Mouse (Mus musculus): ENCODE measurements at regions not wholly inside any gene's neighbourhood (a gene's known extent, or its start where the extent isn't known, plus 50 kb on each side); places are given as distances from the start of the nearest gene placed in this dataset.

- DNase-seq (ENCODE audit: low spot score in 2 of 2), result no peak
Observed at GRCm38 (mm10) chr1:154255971-154256370, 55.0 kb downstream of the Zfp648 start.

GRCm38 (mm10) chr1:154256811-154257210 lies 55.8 kb downstream of the Zfp648 start:
- DNase-seq (ENCODE audit: low spot score in 2 of 2), result peak; percentile 26 to 38

GRCm38 (mm10) chr1:154258511-154258910 lies 57.5 kb downstream of the Zfp648 start:
- DNase-seq (ENCODE audit: low spot score in 2 of 2), result no peak

GRCm38 (mm10) chr1:154260393-154260792 lies 59.4 kb downstream of the Zfp648 start:
- DNase-seq (ENCODE audit: low spot score in 2 of 2), result no peak

DNA sequence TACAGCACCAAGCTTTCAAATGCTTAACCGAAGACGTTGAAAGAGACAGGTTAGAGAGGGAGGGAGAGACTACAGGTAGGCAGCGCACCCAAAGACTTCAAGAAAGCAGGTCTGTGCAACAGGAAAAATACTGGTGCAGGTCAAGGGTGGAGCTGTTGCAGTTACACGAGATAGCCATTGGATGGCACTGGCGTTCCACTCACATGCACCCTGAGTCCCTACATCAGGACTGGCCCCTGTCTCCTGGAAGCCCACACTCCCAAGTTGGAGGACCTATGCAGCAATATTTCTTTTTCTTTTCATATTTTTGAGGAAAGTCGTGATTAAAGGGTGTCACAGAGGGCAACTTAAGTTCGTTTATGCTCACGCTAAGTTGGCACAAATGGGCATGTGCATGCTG lies 80.5 kb downstream of the Zfp648 start:
- peak; percentile 70 to 79 for DNase-seq (ENCODE audit: low spot score in 2 of 2)

DNA sequence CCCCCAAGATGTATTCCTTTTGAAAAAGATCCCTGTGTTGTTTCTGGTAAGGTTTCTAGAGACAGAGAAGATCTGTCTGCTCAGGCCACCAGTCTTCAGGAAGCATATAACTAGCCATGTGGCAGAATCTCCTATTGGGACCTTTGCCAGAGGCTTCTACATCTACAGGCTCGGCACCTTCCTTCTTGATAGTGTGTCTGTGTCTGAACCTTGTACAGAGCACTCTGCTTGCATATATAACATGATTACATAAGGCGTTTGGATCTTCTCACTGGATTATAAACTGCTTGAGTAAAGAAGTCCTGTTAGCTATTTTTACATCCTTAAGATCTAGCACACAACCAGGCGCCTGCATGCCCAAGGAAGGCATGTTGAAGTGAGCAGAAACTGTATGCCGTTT lies 85.1 kb downstream of the Zfp648 start:
- no peak for DNase-seq (ENCODE audit: low spot score in 2 of 2)

DNA sequence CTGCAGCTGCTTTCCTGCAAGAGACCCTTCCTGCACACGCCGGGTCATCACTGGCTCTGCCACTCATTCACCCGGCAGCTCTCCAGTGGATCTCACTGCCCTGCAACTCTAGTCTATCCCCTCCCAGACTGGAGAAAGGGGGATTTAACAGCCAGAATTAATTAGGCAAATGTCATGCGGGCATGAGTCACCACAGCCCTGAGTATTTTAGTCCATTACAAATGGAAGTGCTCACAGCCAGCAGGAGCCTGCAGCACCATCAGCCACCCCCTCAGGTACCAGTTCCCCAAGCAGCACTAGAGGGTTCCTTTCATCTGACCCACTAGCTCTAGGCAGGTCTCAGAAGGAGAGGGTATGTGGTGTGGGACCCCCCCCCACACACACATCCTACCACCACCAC lies 91.7 kb downstream of the Zfp648 start:
- no peak for DNase-seq (ENCODE audit: low spot score in 2 of 2)

DNA sequence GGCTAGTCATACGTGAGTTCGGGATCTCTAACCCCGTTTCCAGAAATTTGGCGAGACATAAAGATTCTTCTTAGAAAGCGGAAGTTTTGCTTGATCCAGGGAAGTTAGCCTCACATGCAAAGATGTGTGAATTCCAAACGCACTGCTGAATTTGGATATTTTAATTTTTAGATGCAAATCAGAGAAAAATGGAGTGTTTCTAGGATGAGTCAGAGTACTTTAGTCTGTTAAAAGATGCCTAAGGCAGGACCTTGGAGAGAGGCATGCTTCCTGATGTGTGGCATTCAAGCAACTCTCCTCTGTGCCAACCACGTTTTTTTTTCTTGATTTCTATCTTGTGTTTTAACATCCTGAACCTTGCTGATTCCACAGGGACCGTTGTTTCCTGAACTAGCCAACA lies 95.1 kb downstream of the Zfp648 start:
- DNase-seq (ENCODE audit: low spot score in 2 of 2), result no peak

- peak in 1 of 2 experiments; percentile 26 for DNase-seq (ENCODE audit: low spot score in 2 of 2)
Observed at GRCm38 (mm10) chr1:154299866-154300265, 98.9 kb downstream of the Zfp648 start.

- DNase-seq (ENCODE audit: low spot score in 2 of 2), result no peak
Observed at GRCm38 (mm10) chr1:154309650-154310049, 108.7 kb downstream of the Zfp648 start.

Measured in layer of hippocampus, postnatal 10 days (tissue).